In genomic region chr16:50315349-50315969, GRCm38 (mm10) we compare ENCODE assay signal across 17 mouse cellular contexts.
DNase-seq lines count a peak whose midpoint lies in the region; ATAC-seq and TF ChIP-seq lines count a peak whose summit lies in the region.
"Had no signal": no experiment of that assay in that cellular context is flagged by ENCODE, and none has a peak within 500 bp of the region (broad histone marks: within the 10 kb centered on the region; RNA-seq: fewer than 3 reads in every experiment).

No protein-coding gene starts in this region.

- TF ChIP-seq CTCF in layer of hippocampus, adult 2 months (conservative IDR thresholded peaks at IDR 0.05), result peak; percentile 29

- no peak overlapping the region for H3K4me3 ChIP-seq in layer of hippocampus, adult 2 months
- H3K4me3 ChIP-seq: embryonic facial prominence, embryonic 13.5 days; forebrain, embryonic 12.5 days; limb, embryonic 12.5 days; liver, embryonic 15.5 days had no signal

- no peak for DNase-seq in layer of hippocampus, adult 2 months (ENCODE audit: low spot score in 2 of 2)
- DNase-seq in layer of hippocampus, postnatal 10 days (ENCODE audit: low spot score in 2 of 2), result no peak
- DNase-seq in A20 (ENCODE audit: low read depth, low spot score), result peak; percentile 35
- peak; percentile 23 for DNase-seq in T-cell, adult 2 months (ENCODE audit: low spot score)
- DNase-seq in naive thymus-derived CD4-positive, alpha-beta T cell, adult 2 months (ENCODE audit: low read depth), result peak; percentile 50
- DNase-seq in adrenal gland, postnatal 36 days, result no peak
- DNase-seq in left cerebral cortex, adult 9 months (ENCODE audit: low spot score in 2 of 2), result no peak
- DNase-seq: adrenal gland, postnatal 14 days; kidney, adult 18-20 months; kidney, postnatal 25 days; lung, postnatal 36 days; right cerebral cortex, postnatal 14 days had no signal

- no peak overlapping the region for H3K27ac ChIP-seq in layer of hippocampus, adult 2 months
- H3K27ac ChIP-seq: embryonic facial prominence, embryonic 13.5 days; forebrain, embryonic 12.5 days; limb, embryonic 12.5 days; liver, embryonic 15.5 days had no signal

- ATAC-seq in erythroid progenitor cell, adult 5-6 weeks (replicated peaks; ENCODE audit: low FRiP score, poor library complexity, severe bottlenecking), result no peak

Comparison
In these comparisons a context has a peak if more than half of its experiments do, and no peak if none do; other contexts are left out.
1. DNase-seq: peak in A20 (single experiment), T-cell, adult 2 months (single experiment) and naive thymus-derived CD4-positive, alpha-beta T cell, adult 2 months (single experiment); none in layer of hippocampus, adult 2 months (0 of 2), layer of hippocampus, postnatal 10 days (0 of 2), adrenal gland, postnatal 36 days (0 of 2) and left cerebral cortex, adult 9 months (0 of 2).